Mouse (Mus musculus): ENCODE results near the gene Nphp3. TPM values are rescaled to one million over a fixed set of nuclear protein-coding genes. Genes with fewer than 3 reads are reported as not detected.

Nphp3 gene
- polyA plus RNA-seq, 1 experiment, result 6.4 TPM

GRCm38 (mm10) chr9:104021026-104021425 is 18.7 kb downstream of the Nphp3 start:
- H3K36me3 ChIP-seq (ENCODE audit: control insufficient read depth, insufficient read depth, low read length), result no peaks in the 10 kb centered on the region; the same call in 1 of the 2 replicates
- TF ChIP-seq POLR2A (IDR thresholded peaks at IDR 0.05; ENCODE audit: control insufficient read depth, low read depth, low read length), result no peak
- no peak for TF ChIP-seq CTCF (IDR thresholded peaks at IDR 0.05; ENCODE audit: control insufficient read depth, insufficient read depth, insufficient replicate concordance, low read depth, low read length)

GRCm38 (mm10) chr9:104027186-104027585 is 24.8 kb downstream of the Nphp3 start:
- H3K27me3 ChIP-seq (ENCODE audit: control insufficient read depth, insufficient read depth, low read length), result no peaks in the 10 kb centered on the region
- no peak overlapping the region for H3K27ac ChIP-seq (ENCODE audit: control insufficient read depth, insufficient read depth, low read depth, low read length)
- no peak overlapping the region for H3K4me3 ChIP-seq (ENCODE audit: control insufficient read depth, low read depth, low read length)
- no peak for TF ChIP-seq CTCF (IDR thresholded peaks at IDR 0.05; ENCODE audit: control insufficient read depth, insufficient read depth, insufficient replicate concordance, low read depth, low read length)
- TF ChIP-seq POLR2A (IDR thresholded peaks at IDR 0.05; ENCODE audit: control insufficient read depth, low read depth, low read length), result no peak
- no peaks in the 10 kb centered on the region for H3K4me1 ChIP-seq (ENCODE audit: control insufficient read depth, insufficient read depth, low read length)
- H3K36me3 ChIP-seq (ENCODE audit: control insufficient read depth, insufficient read depth, low read length), result no peaks in the 10 kb centered on the region; the same call in 1 of the 2 replicates

More at GRCm38 (mm10) chr9:104021026-104021425, 18.7 kb downstream of the Nphp3 start:
- no peak overlapping the region for H3K27ac ChIP-seq (ENCODE audit: control insufficient read depth, insufficient read depth, low read depth, low read length)
- no peaks in the 10 kb centered on the region for H3K27me3 ChIP-seq (ENCODE audit: control insufficient read depth, insufficient read depth, low read length)
- H3K4me1 ChIP-seq (ENCODE audit: control insufficient read depth, insufficient read depth, low read length), result peaks cover 7% of the 10 kb centered on the region
- H3K4me3 ChIP-seq (ENCODE audit: control insufficient read depth, low read depth, low read length), result no peak overlapping the region

GRCm38 (mm10) chr9:104029861-104030260 is 27.5 kb downstream of the Nphp3 start:
- H3K4me3 ChIP-seq (ENCODE audit: control insufficient read depth, low read depth, low read length), result no peak overlapping the region

GRCm38 (mm10) chr9:104034231-104034630 is 31.9 kb downstream of the Nphp3 start:
- TF ChIP-seq POLR2A (IDR thresholded peaks at IDR 0.05; ENCODE audit: control insufficient read depth, low read depth, low read length) (no peak), CTCF (IDR thresholded peaks at IDR 0.05; ENCODE audit: control insufficient read depth, insufficient read depth, insufficient replicate concordance, low read depth, low read length) (no peak)
- no peaks in the 10 kb centered on the region for H3K27me3 ChIP-seq (ENCODE audit: control insufficient read depth, insufficient read depth, low read length)
- no peaks in the 10 kb centered on the region for H3K4me1 ChIP-seq (ENCODE audit: control insufficient read depth, insufficient read depth, low read length)
- H3K36me3 ChIP-seq (ENCODE audit: control insufficient read depth, insufficient read depth, low read length), result no peaks in the 10 kb centered on the region
- H3K27ac ChIP-seq (ENCODE audit: control insufficient read depth, insufficient read depth, low read depth, low read length), result no peak overlapping the region
- H3K4me3 ChIP-seq (ENCODE audit: control insufficient read depth, low read depth, low read length), result no peak overlapping the region

More at GRCm38 (mm10) chr9:104029861-104030260, 27.5 kb downstream of the Nphp3 start:
- TF ChIP-seq CTCF (IDR thresholded peaks at IDR 0.05; ENCODE audit: control insufficient read depth, insufficient read depth, insufficient replicate concordance, low read depth, low read length) (no peak), POLR2A (IDR thresholded peaks at IDR 0.05; ENCODE audit: control insufficient read depth, low read depth, low read length) (no peak)
- H3K36me3 ChIP-seq (ENCODE audit: control insufficient read depth, insufficient read depth, low read length), result no peaks in the 10 kb centered on the region
- no peaks in the 10 kb centered on the region for H3K27me3 ChIP-seq (ENCODE audit: control insufficient read depth, insufficient read depth, low read length)
- no peaks in the 10 kb centered on the region for H3K4me1 ChIP-seq (ENCODE audit: control insufficient read depth, insufficient read depth, low read length)
- no peak overlapping the region for H3K27ac ChIP-seq (ENCODE audit: control insufficient read depth, insufficient read depth, low read depth, low read length)

GRCm38 (mm10) chr9:104034718-104035117 is 32.4 kb downstream of the Nphp3 start:
- no peaks in the 10 kb centered on the region for H3K36me3 ChIP-seq (ENCODE audit: control insufficient read depth, insufficient read depth, low read length)
- H3K4me1 ChIP-seq (ENCODE audit: control insufficient read depth, insufficient read depth, low read length), result no peaks in the 10 kb centered on the region
- no peak for TF ChIP-seq CTCF (IDR thresholded peaks at IDR 0.05; ENCODE audit: control insufficient read depth, insufficient read depth, insufficient replicate concordance, low read depth, low read length)
- TF ChIP-seq POLR2A (IDR thresholded peaks at IDR 0.05; ENCODE audit: control insufficient read depth, low read depth, low read length), result no peak
- H3K4me3 ChIP-seq (ENCODE audit: control insufficient read depth, low read depth, low read length), result no peak overlapping the region
- no peaks in the 10 kb centered on the region for H3K27me3 ChIP-seq (ENCODE audit: control insufficient read depth, insufficient read depth, low read length)
- no peak overlapping the region for H3K27ac ChIP-seq (ENCODE audit: control insufficient read depth, insufficient read depth, low read depth, low read length)

- no peak for TF ChIP-seq POLR2A (IDR thresholded peaks at IDR 0.05; ENCODE audit: control insufficient read depth, low read depth, low read length)
- peak; percentile 73; the same call in 1 of the 2 replicates for TF ChIP-seq CTCF (IDR thresholded peaks at IDR 0.05; ENCODE audit: control insufficient read depth, insufficient read depth, insufficient replicate concordance, low read depth, low read length)
- H3K27me3 ChIP-seq (ENCODE audit: control insufficient read depth, insufficient read depth, low read length), result no peaks in the 10 kb centered on the region
- no peaks in the 10 kb centered on the region for H3K4me1 ChIP-seq (ENCODE audit: control insufficient read depth, insufficient read depth, low read length)
- no peaks in the 10 kb centered on the region for H3K36me3 ChIP-seq (ENCODE audit: control insufficient read depth, insufficient read depth, low read length)
- no peak overlapping the region for H3K4me3 ChIP-seq (ENCODE audit: control insufficient read depth, low read depth, low read length)
- no peak overlapping the region for H3K27ac ChIP-seq (ENCODE audit: control insufficient read depth, insufficient read depth, low read depth, low read length)
These were observed 33.1 kb downstream of the Nphp3 start for GRCm38 (mm10) chr9:104035261-104036015.

GRCm38 (mm10) chr9:104038266-104038665 is 35.9 kb downstream of the Nphp3 start:
- no peak overlapping the region for H3K27ac ChIP-seq (ENCODE audit: control insufficient read depth, insufficient read depth, low read depth, low read length)
- H3K36me3 ChIP-seq (ENCODE audit: control insufficient read depth, insufficient read depth, low read length), result no peaks in the 10 kb centered on the region
- no peaks in the 10 kb centered on the region for H3K4me1 ChIP-seq (ENCODE audit: control insufficient read depth, insufficient read depth, low read length)
- H3K4me3 ChIP-seq (ENCODE audit: control insufficient read depth, low read depth, low read length), result no peak overlapping the region
- H3K27me3 ChIP-seq (ENCODE audit: control insufficient read depth, insufficient read depth, low read length), result no peaks in the 10 kb centered on the region
- no peak for TF ChIP-seq CTCF (IDR thresholded peaks at IDR 0.05; ENCODE audit: control insufficient read depth, insufficient read depth, insufficient replicate concordance, low read depth, low read length)
- no peak for TF ChIP-seq POLR2A (IDR thresholded peaks at IDR 0.05; ENCODE audit: control insufficient read depth, low read depth, low read length)
